Mouse (Mus musculus): ENCODE measurements at regions not wholly inside any gene's neighbourhood (a gene's known extent, or its start where the extent isn't known, plus 50 kb on each side); places are given as distances from the start of the nearest gene placed in this dataset.

DNA sequence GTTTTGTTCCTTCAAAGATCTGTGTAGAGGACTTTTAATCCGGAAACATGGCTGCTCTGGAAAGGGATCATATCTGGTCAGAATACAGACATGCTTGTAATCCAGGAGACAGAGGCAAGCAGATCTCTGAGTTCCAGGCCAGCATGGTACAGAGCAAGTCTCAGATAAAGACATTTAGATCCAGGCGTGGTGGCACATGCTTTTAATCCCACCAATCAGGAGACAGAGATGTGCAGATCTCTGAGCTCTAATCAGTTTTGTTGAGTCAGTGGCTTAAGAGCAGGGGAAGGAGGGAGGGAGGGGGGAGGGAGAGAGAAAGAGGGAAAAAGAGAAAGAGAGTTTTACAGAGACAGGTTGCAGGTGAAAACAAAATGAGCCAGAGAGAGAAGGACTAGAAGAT, 372.0 kb downstream of the Pdha2 start:
- no peaks in the 10 kb centered on the region for H3K27me3 ChIP-seq (ENCODE audit: control insufficient read depth, insufficient read depth, low read length)
- H3K4me1 ChIP-seq (ENCODE audit: control insufficient read depth, insufficient read depth, low read length): no peaks in the 10 kb centered on the region
- no peak overlapping the region for H3K27ac ChIP-seq (replicated peaks; ENCODE audit: low read depth, low read length)
- no peak overlapping the region for H3K9ac ChIP-seq (replicated peaks; ENCODE audit: low read length)
- 65% methylated on average over 2 of the region's 2 CpGs for WGBS
- ATAC-seq (ENCODE audit: low FRiP score, low TSS enrichment) (no peak), DNase-seq (no peak)
- H3K36me3 ChIP-seq (ENCODE audit: control insufficient read depth, insufficient read depth, low read length): no peaks in the 10 kb centered on the region
- no peak overlapping the region for H3K4me3 ChIP-seq (replicated peaks; ENCODE audit: low read depth, low read length)
- no peaks in the 10 kb centered on the region for H3K9me3 ChIP-seq (ENCODE audit: control insufficient read depth, low read length)
- no peak overlapping the region for H3K4me2 ChIP-seq (ENCODE audit: low read length)

DNA sequence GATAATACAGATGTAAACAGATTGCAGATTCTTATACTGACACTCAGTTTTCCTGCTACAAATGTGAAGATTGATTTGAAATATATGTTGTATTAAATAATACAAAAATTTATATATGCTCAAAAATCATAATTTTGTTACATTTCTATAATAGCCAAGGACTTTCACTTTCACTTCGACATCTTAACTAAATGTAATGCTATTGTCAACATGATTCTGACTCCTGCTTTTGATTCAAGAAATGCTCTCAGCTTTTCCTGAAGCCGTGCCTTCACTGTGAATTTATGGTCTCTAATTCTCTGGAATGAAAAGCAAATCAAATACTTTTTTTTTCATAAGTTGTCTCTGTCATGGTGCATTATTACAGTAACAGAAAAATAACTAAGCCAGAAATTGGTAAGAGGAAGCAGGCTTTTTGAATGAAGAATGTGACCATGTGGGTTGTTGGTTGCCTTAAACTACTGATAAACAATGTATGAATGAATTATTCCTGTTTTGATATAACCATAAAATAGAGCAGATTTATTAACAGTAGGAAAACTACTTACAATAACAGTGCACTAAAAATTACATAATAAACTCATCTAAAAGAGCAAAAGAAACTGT, 374.1 kb downstream of the Pdha2 start:
- ATAC-seq (ENCODE audit: low FRiP score, low TSS enrichment): no peak
- WGBS: 64% methylated on average over 2 of the region's 2 CpGs

DNA sequence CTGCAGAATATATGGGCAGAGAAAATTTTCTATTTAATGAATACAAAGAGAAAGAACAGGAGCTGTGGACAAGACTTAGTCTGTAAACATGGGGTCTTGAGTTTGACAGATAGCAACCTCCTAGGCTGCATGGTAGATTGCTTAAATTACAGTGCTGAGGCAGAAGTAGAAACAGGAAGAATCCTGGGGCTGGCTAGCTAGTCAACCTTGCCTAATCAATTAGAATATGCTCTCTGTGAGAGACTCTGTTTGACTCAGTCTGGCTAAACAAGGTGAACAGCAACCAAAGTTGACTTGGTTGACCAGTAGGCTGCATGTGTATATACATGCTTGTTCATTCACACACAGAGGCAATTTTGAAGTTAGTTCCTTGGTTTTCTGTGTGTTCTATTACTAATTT, 390.9 kb downstream of the Pdha2 start:
- no peak overlapping the region for H3K4me2 ChIP-seq (ENCODE audit: low read length)
- ATAC-seq (ENCODE audit: low FRiP score, low TSS enrichment): no peak
- no peak overlapping the region for H3K27ac ChIP-seq (replicated peaks; ENCODE audit: low read depth, low read length)
- no peaks in the 10 kb centered on the region for H3K9me3 ChIP-seq (ENCODE audit: control insufficient read depth, low read length)
- no peak overlapping the region for H3K4me3 ChIP-seq (replicated peaks; ENCODE audit: low read depth, low read length)
- no peak for DNase-seq
- no peaks in the 10 kb centered on the region for H3K4me1 ChIP-seq (ENCODE audit: control insufficient read depth, insufficient read depth, low read length)
- no peak overlapping the region for H3K9ac ChIP-seq (replicated peaks; ENCODE audit: low read length)
- no peaks in the 10 kb centered on the region for H3K36me3 ChIP-seq (ENCODE audit: control insufficient read depth, insufficient read depth, low read length)
- H3K27me3 ChIP-seq (ENCODE audit: control insufficient read depth, insufficient read depth, low read length): no peaks in the 10 kb centered on the region

More for the DNA sequence above, 374.1 kb downstream of the Pdha2 start:
- Histone ChIP-seq H3K4me3 (replicated peaks; ENCODE audit: low read depth, low read length) (no peak overlapping the region), H3K9me3 (ENCODE audit: control insufficient read depth, low read length) (no peaks in the 10 kb centered on the region), H3K4me1 (ENCODE audit: control insufficient read depth, insufficient read depth, low read length) (no peaks in the 10 kb centered on the region), H3K36me3 (ENCODE audit: control insufficient read depth, insufficient read depth, low read length) (no peaks in the 10 kb centered on the region), H3K9ac (replicated peaks; ENCODE audit: low read length) (no peak overlapping the region), H3K27ac (replicated peaks; ENCODE audit: low read depth, low read length) (no peak overlapping the region), H3K27me3 (ENCODE audit: control insufficient read depth, insufficient read depth, low read length) (no peaks in the 10 kb centered on the region), H3K4me2 (ENCODE audit: low read length) (no peak overlapping the region)
- no peak for DNase-seq

DNA sequence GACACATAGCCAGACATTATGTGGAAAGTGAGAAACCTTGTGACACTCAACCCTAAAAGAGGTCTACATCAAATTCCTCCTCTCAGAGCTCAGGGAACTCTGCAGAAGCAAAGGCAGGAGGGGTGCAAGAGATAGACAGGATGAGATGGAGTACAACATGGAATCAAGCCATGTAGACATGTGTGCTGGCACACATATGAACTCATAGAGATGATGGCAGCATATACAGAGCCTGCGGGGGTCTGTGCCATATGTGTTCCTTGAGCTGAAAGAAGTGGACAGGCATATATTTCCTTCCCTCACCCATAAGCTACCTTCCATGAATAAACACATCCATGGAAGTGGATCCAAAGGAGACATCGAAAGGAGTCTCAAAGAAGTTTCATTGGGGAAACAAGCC, 406.6 kb downstream of the Pdha2 start:
- ATAC-seq (ENCODE audit: low FRiP score, low TSS enrichment) (no peak), DNase-seq (no peak)
- no peaks in the 10 kb centered on the region for H3K9me3 ChIP-seq (ENCODE audit: control insufficient read depth, low read length)
- H3K4me3 ChIP-seq (replicated peaks; ENCODE audit: low read depth, low read length): no peak overlapping the region
- H3K4me1 ChIP-seq (ENCODE audit: control insufficient read depth, insufficient read depth, low read length): no peaks in the 10 kb centered on the region
- H3K27ac ChIP-seq (replicated peaks; ENCODE audit: low read depth, low read length): no peak overlapping the region
- no peak overlapping the region for H3K4me2 ChIP-seq (ENCODE audit: low read length)
- H3K36me3 ChIP-seq (ENCODE audit: control insufficient read depth, insufficient read depth, low read length): no peaks in the 10 kb centered on the region
- WGBS: 98% methylated on average over 2 of the region's 2 CpGs
- no peak overlapping the region for H3K9ac ChIP-seq (replicated peaks; ENCODE audit: low read length)
- H3K27me3 ChIP-seq (ENCODE audit: control insufficient read depth, insufficient read depth, low read length): no peaks in the 10 kb centered on the region

DNA sequence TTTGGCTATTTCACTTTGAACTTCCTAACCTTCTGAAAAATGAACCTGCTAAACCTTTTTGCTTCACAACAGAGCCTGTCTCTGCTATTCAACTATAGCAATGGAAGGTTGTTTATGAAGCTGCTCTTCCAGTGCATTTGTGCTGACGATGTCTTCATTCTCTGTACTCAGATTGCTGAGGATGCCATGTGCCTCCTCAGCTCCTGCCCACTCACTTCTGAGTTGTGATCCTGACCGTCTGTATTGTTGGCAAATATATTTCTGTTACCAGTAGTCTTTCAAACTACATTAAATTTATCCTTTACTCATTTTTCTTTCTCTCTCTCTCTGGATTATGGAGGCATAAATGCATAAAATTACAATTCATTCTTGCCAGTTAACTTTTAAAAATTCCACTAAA, 419.2 kb downstream of the Pdha2 start:
- H3K27me3 ChIP-seq (ENCODE audit: control insufficient read depth, insufficient read depth, low read length): no peaks in the 10 kb centered on the region
- ATAC-seq (ENCODE audit: low FRiP score, low TSS enrichment): no peak
- H3K9me3 ChIP-seq (ENCODE audit: control insufficient read depth, low read length): no peaks in the 10 kb centered on the region
- H3K4me3 ChIP-seq (replicated peaks; ENCODE audit: low read depth, low read length): no peak overlapping the region
- WGBS: 87% methylated on average over 2 of the region's 2 CpGs
- DNase-seq: no peak
- H3K36me3 ChIP-seq (ENCODE audit: control insufficient read depth, insufficient read depth, low read length): no peaks in the 10 kb centered on the region
- H3K27ac ChIP-seq (replicated peaks; ENCODE audit: low read depth, low read length): no peak overlapping the region
- no peak overlapping the region for H3K4me2 ChIP-seq (ENCODE audit: low read length)
- H3K9ac ChIP-seq (replicated peaks; ENCODE audit: low read length): no peak overlapping the region
- H3K4me1 ChIP-seq (ENCODE audit: control insufficient read depth, insufficient read depth, low read length): no peaks in the 10 kb centered on the region

DNA sequence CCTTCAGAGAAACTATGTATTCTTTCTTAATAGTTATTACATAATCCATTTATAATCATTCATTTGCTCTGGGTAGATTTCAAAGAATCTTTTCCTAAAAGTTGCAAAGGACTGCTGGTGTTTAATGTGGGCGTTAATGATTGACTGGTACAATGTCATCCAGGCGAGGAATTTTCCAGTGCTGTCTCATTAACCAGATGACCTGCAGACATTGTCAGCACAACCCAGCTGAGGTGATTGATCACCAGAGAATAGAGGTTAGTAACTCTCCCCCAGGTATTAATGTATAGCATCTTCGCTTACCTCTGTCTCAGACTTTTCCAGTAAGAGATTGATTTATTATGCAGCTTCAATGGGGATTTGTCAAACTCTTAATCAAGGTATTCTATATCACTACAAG, 426.5 kb downstream of the Pdha2 start:
- no peak overlapping the region for H3K27ac ChIP-seq (replicated peaks; ENCODE audit: low read depth, low read length)
- no peak overlapping the region for H3K9ac ChIP-seq (replicated peaks; ENCODE audit: low read length)
- H3K9me3 ChIP-seq (ENCODE audit: control insufficient read depth, low read length): no peaks in the 10 kb centered on the region
- H3K4me3 ChIP-seq (replicated peaks; ENCODE audit: low read depth, low read length): no peak overlapping the region
- ATAC-seq (ENCODE audit: low FRiP score, low TSS enrichment) (no peak), DNase-seq (no peak)
- H3K36me3 ChIP-seq (ENCODE audit: control insufficient read depth, insufficient read depth, low read length): no peaks in the 10 kb centered on the region
- H3K4me1 ChIP-seq (ENCODE audit: control insufficient read depth, insufficient read depth, low read length): no peaks in the 10 kb centered on the region
- H3K4me2 ChIP-seq (ENCODE audit: low read length): no peak overlapping the region
- no peaks in the 10 kb centered on the region for H3K27me3 ChIP-seq (ENCODE audit: control insufficient read depth, insufficient read depth, low read length)
- 77% methylated on average over 3 of the region's 3 CpGs for WGBS

DNA sequence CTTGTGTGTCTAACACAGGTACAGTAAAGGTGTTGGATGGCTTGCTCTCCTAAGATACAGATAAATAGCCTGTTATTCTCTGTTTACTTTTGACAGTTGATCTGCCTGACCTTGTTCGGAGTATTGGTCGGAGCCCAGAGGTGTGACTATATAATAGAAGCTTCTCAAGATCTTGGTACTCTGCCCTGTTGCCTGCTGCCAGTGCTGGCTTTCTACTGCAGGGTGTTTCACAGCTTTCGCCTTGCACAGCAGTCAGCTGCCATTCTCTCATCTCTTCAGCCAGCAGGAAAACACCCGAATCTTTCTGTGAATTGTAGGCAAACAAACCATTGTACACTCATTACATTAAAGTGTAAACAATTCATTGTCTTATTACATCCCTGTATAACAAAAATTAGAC, 452.1 kb downstream of the Pdha2 start:
- Histone ChIP-seq H3K9ac (replicated peaks; ENCODE audit: low read length) (no peak overlapping the region), H3K36me3 (ENCODE audit: control insufficient read depth, insufficient read depth, low read length) (no peaks in the 10 kb centered on the region), H3K4me1 (ENCODE audit: control insufficient read depth, insufficient read depth, low read length) (no peaks in the 10 kb centered on the region), H3K27me3 (ENCODE audit: control insufficient read depth, insufficient read depth, low read length) (no peaks in the 10 kb centered on the region), H3K4me3 (replicated peaks; ENCODE audit: low read depth, low read length) (no peak overlapping the region), H3K9me3 (ENCODE audit: control insufficient read depth, low read length) (no peaks in the 10 kb centered on the region), H3K4me2 (ENCODE audit: low read length) (no peak overlapping the region), H3K27ac (replicated peaks; ENCODE audit: low read depth, low read length) (no peak overlapping the region)
- WGBS: 83% methylated on average over 4 of the region's 4 CpGs
- no peak for DNase-seq
- ATAC-seq (ENCODE audit: low FRiP score, low TSS enrichment): no peak

DNA sequence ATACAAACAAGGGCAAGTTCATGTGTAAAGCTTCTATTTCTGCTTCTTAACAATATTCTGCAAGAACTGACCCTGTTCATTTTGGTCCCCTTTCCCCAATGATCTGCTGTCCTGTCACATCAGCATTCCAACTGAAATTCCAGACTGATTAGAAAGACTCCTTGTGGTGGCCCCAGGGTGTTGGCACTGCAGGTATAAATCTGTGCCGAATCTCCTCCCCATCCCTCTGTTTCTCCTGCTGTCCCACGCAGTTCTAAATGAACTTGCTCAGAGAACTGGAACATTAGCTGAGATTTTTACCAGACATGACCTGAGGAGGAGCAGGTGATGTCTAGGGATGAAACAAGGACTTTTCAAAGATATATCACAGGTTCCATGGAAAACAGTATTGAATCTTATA, 467.7 kb downstream of the Pdha2 start:
- Histone ChIP-seq H3K27ac (replicated peaks; ENCODE audit: low read depth, low read length) (no peak overlapping the region), H3K4me1 (ENCODE audit: control insufficient read depth, insufficient read depth, low read length) (no peaks in the 10 kb centered on the region), H3K27me3 (ENCODE audit: control insufficient read depth, insufficient read depth, low read length) (no peaks in the 10 kb centered on the region), H3K4me2 (ENCODE audit: low read length) (no peak overlapping the region), H3K9me3 (ENCODE audit: control insufficient read depth, low read length) (no peaks in the 10 kb centered on the region), H3K9ac (replicated peaks; ENCODE audit: low read length) (no peak overlapping the region), H3K36me3 (ENCODE audit: control insufficient read depth, insufficient read depth, low read length) (no peaks in the 10 kb centered on the region), H3K4me3 (replicated peaks; ENCODE audit: low read depth, low read length) (no peak overlapping the region)
- 73% methylated on average over 2 of the region's 2 CpGs for WGBS
- no peak for DNase-seq
- no peak for ATAC-seq (ENCODE audit: low FRiP score, low TSS enrichment)

DNA sequence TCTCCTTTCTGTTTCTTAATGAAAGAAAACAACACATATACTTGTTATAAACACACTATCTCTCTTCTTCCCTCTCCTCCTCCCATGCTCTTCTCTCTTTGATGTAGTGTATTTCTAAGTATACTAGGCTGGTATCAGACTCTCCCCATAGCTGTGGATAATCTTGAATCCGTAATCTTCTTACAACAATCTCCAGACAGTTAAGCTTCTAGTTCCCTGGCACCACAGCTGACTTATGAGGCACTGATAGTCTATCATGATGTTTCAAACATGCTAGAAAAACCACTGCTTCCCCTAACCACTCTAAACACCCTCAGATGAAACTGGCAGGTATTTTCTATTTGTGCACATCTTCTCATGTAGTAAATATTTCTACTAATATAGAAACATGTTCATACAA, 471.7 kb downstream of the Pdha2 start:
- no peak overlapping the region for H3K9ac ChIP-seq (replicated peaks; ENCODE audit: low read length)
- WGBS: 88% methylated on average over 1 of the region's 1 CpGs
- no peaks in the 10 kb centered on the region for H3K4me1 ChIP-seq (ENCODE audit: control insufficient read depth, insufficient read depth, low read length)
- no peak overlapping the region for H3K27ac ChIP-seq (replicated peaks; ENCODE audit: low read depth, low read length)
- no peak for ATAC-seq (ENCODE audit: low FRiP score, low TSS enrichment)
- DNase-seq: no peak
- no peak overlapping the region for H3K4me2 ChIP-seq (ENCODE audit: low read length)
- H3K36me3 ChIP-seq (ENCODE audit: control insufficient read depth, insufficient read depth, low read length): no peaks in the 10 kb centered on the region
- H3K4me3 ChIP-seq (replicated peaks; ENCODE audit: low read depth, low read length): no peak overlapping the region
- H3K27me3 ChIP-seq (ENCODE audit: control insufficient read depth, insufficient read depth, low read length): no peaks in the 10 kb centered on the region
- no peaks in the 10 kb centered on the region for H3K9me3 ChIP-seq (ENCODE audit: control insufficient read depth, low read length)
